Mouse (Mus musculus): Measurements from ENCODE around the gene Ttc25.

DNA sequence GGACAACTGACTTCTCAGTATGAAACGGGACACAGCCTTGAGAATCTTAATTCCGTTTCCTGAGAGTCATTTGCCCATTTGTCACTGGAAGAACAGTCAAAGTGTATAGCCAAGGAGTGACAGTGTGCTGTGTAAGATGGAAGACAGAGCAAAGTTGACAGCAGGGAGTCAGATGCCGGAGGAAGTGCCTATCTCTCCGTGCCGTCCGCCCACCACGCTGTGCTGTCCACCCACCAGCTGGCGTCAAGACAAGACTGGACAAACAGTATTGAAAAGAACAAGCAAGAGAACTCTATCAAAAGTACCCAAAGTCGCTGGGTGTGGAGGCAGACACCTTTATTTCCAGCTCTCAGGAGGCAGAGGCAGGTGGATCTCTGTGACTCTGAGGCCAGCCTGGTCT, 57.7 kb downstream of the Ttc25 start:
- TF ChIP-seq CTCF (IDR thresholded peaks at IDR 0.05; ENCODE audit: control insufficient read depth, insufficient read depth, insufficient read length): no peak
- no peak for TF ChIP-seq CEBPB (IDR thresholded peaks at IDR 0.05; ENCODE audit: low read depth)

Data from C2C12 (cell line).